Mouse (Mus musculus) cerebellum, adult 9-10 months (tissue): ENCODE measurements around the gene Frs2.
A peak's percentile ranks its signal among the peaks of the same experiment; 100 is the strongest.
"Not testable (repeated sequence)": the region's sequence is repeated elsewhere in the genome, so short reads cannot be mapped to it uniquely, and the experiment has no call there.

Experiments
- DNase-seq: peaks from one replicate; pipeline ENCODE4 v3.0.0; 2022

Frs2 gene

GRCm38 (mm10) chr10:117031160-117031559, 117.2 kb downstream of the Frs2 start:
- DNase-seq, result no peak

- peak; percentile 9 for DNase-seq
Measured at GRCm38 (mm10) chr10:117026176-117026575, 122.2 kb downstream of the Frs2 start.

- DNase-seq, result not testable (repeated sequence)
Measured at GRCm38 (mm10) chr10:117025776-117026175, 122.6 kb downstream of the Frs2 start.

GRCm38 (mm10) chr10:117023693-117024092, 124.6 kb downstream of the Frs2 start:
- DNase-seq, result no peak

- DNase-seq, result no peak
Measured at GRCm38 (mm10) chr10:117021020-117021754, 127.1 kb downstream of the Frs2 start.
